14 mouse cellular contexts compared by ENCODE assay signal in the genomic region with DNA sequence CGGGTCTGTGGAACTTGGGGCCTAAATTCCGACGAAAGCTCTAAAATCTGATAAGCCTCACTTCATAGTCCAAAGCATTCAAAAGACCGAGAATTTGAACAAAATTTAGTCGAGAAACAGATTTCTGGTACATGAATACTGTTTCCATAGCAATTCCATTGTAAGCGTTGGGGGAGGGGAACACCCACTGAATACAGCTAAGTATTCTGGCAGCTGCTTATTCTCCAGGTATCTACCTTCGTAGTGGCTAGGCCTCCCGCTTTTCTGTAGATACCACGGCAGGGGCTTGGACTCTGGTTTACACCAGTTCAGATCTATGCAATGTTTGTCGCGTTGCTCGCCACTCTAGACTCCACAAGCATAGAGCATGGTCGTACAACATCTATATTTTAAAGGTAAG. TPM values are rescaled to one million over a fixed set of nuclear protein-coding genes. Genes with fewer than 3 reads are reported as not detected.
DNase-seq lines count a peak whose midpoint lies in the region; ATAC-seq and TF ChIP-seq lines count a peak whose summit lies in the region.
"Had no signal": no experiment of that assay in that cellular context is flagged by ENCODE, and none has a peak within 500 bp of the region (broad histone marks: within the 10 kb centered on the region; RNA-seq: fewer than 3 reads in every experiment).

No protein-coding gene starts in this region.

- 81% methylated on average over 13 of the region's 13 CpGs for WGBS in cerebellum, adult 2 months
- WGBS in kidney, embryonic 15.5 days, result 81% methylated on average over 13 of the region's 13 CpGs

- peak; percentile 60 for DNase-seq in cerebellum, adult 9-11 months
- DNase-seq in cerebellum, adult 2 months, result no peak
- peak; percentile 40 to 54 for DNase-seq in layer of hippocampus, adult 8-10 months (ENCODE audit: low spot score in 2 of 2)
- no peak for DNase-seq in layer of hippocampus, postnatal 36 days
- DNase-seq in testis, postnatal 14 days (ENCODE audit: low spot score), result no peak
- DNase-seq in gastrocnemius, postnatal 4 days (ENCODE audit: low spot score in 2 of 2), result no peak
- DNase-seq: heart, adult 18-20 months; kidney, postnatal 14 days; lung, embryonic 14.5 days had no signal

- no peak overlapping the region for H3K4me3 ChIP-seq in cerebellum, adult 2 months (replicated peaks; ENCODE audit: insufficient read depth, low read depth, low read length)
- peak overlapping the region; percentile 97 for H3K4me3 ChIP-seq in testis, adult 2 months (ENCODE audit: control insufficient read depth, low read depth, low read length)
- no peak overlapping the region for H3K4me3 ChIP-seq in kidney, embryonic 15.5 days (replicated peaks)

- no peaks in the 10 kb centered on the region for H3K36me3 ChIP-seq in testis, adult 2 months (ENCODE audit: control insufficient read depth, insufficient read depth, low read length)
- H3K36me3 ChIP-seq in kidney, embryonic 15.5 days, result no peaks in the 10 kb centered on the region
- H3K36me3 ChIP-seq: embryonic facial prominence, embryonic 13.5 days had no signal

- H3K4me2 ChIP-seq in kidney, embryonic 15.5 days, result no peak overlapping the region

- H3K9me3 ChIP-seq in kidney, embryonic 15.5 days (replicated peaks), result no peaks in the 10 kb centered on the region
- H3K9me3 ChIP-seq: embryonic facial prominence, embryonic 13.5 days had no signal

- TF ChIP-seq CTCF in cerebellum, adult 2 months (IDR thresholded peaks at IDR 0.05; ENCODE audit: borderline replicate concordance, insufficient read depth, low read depth, low read length), result no peak
- TF ChIP-seq CTCF in testis, adult 2 months (IDR thresholded peaks at IDR 0.05; ENCODE audit: control insufficient read depth, insufficient read depth, insufficient replicate concordance, low read depth, low read length), result no peak

- H3K27ac ChIP-seq in cerebellum, adult 2 months (ENCODE audit: insufficient read depth, low read length), result no peak overlapping the region
- H3K27ac ChIP-seq in testis, adult 2 months (ENCODE audit: control insufficient read depth, insufficient read depth, low read depth, low read length), result peak overlapping the region; percentile 22; the same call in 1 of the 2 replicates
- no peak overlapping the region for H3K27ac ChIP-seq in kidney, embryonic 15.5 days
- H3K27ac ChIP-seq: embryonic facial prominence, embryonic 13.5 days; hindbrain, embryonic 14.5 days had no signal

- no peaks in the 10 kb centered on the region for H3K27me3 ChIP-seq in cerebellum, adult 2 months (ENCODE audit: control insufficient read depth, insufficient read depth, low read length)
- H3K27me3 ChIP-seq in testis, adult 2 months (ENCODE audit: control insufficient read depth, insufficient read depth, low read length), result no peaks in the 10 kb centered on the region
- no peaks in the 10 kb centered on the region for H3K27me3 ChIP-seq in kidney, embryonic 15.5 days
- H3K27me3 ChIP-seq: embryonic facial prominence, embryonic 13.5 days had no signal

- ATAC-seq in kidney, embryonic 15.5 days (replicated peaks; ENCODE audit: low FRiP score), result no peak

- TF ChIP-seq POLR2A in cerebellum, adult 2 months (IDR thresholded peaks at IDR 0.05; ENCODE audit: borderline replicate concordance, insufficient read depth, low read length), result no peak
- no peak for TF ChIP-seq POLR2A in testis, adult 2 months (IDR thresholded peaks at IDR 0.05; ENCODE audit: control insufficient read depth, low read depth, low read length)

- no peak overlapping the region for H3K9ac ChIP-seq in kidney, embryonic 15.5 days
- H3K9ac ChIP-seq: lung, embryonic 14.5 days had no signal

- peaks cover 18% of the 10 kb centered on the region; the same call in 1 of the 2 replicates for H3K4me1 ChIP-seq in cerebellum, adult 2 months (ENCODE audit: control insufficient read depth, insufficient read depth, low read length)
- peaks cover 5% of the 10 kb centered on the region for H3K4me1 ChIP-seq in testis, adult 2 months (ENCODE audit: control insufficient read depth, insufficient read depth, low read length)
- H3K4me1 ChIP-seq in kidney, embryonic 15.5 days, result peaks cover 40% of the 10 kb centered on the region

RNA-seq across cellular contexts. Expression of gene Usp12, which starts 0.9 kb away (rescaled TPM):
- polyA plus RNA-seq in cerebellum, adult 2 months (2012; rRNA removed), result 26.5 and 27.0 TPM in 2 replicates
- total RNA-seq in layer of hippocampus, adult 8-10 months (2022), result 10 to 100 TPM; 52.3 to 61.4 (median 57.4) TPM
- total RNA-seq in layer of hippocampus, postnatal 36 days (2021), result 10 to 100 TPM; 56.3 to 59.2 TPM
- polyA plus RNA-seq in testis, adult 2 months (2012; rRNA removed), result 23.7 and 27.7 TPM in 2 replicates
- polyA plus RNA-seq in kidney, embryonic 15.5 days (2015; fragmentation: Nextera tagmentation; extraction: Ambion mirVana), result 21.2 and 21.7 TPM in 2 replicates
- total RNA-seq in gastrocnemius, postnatal 4 days (2021), result 10 to 100 TPM; 24.1 to 26.7 TPM

RNA-seq across cellular contexts. Expression of gene Rpl21, which starts 37.0 kb away (rescaled TPM):
- polyA plus RNA-seq in cerebellum, adult 2 months (2012; rRNA removed), result 269 and 342 TPM in 2 replicates
- 100 to 1,000 TPM; 157 to 258 (median 206) TPM for total RNA-seq in layer of hippocampus, adult 8-10 months (2022)
- 100 to 1,000 TPM; 185 to 197 TPM for total RNA-seq in layer of hippocampus, postnatal 36 days (2021)
- 58.3 and 64.9 TPM in 2 replicates for polyA plus RNA-seq in testis, adult 2 months (2012; rRNA removed)
- 549 and 599 TPM in 2 replicates for polyA plus RNA-seq in kidney, embryonic 15.5 days (2015; fragmentation: Nextera tagmentation; extraction: Ambion mirVana)
- 100 to 1,000 TPM; 307 to 331 TPM for total RNA-seq in gastrocnemius, postnatal 4 days (2021)

RNA-seq across cellular contexts. Expression of gene Rasl11a, which starts 49.1 kb away (rescaled TPM):
- 5.6 and 7.4 TPM in 2 replicates for polyA plus RNA-seq in cerebellum, adult 2 months (2012; rRNA removed)
- 10 to 100 TPM; 10.8 to 15.0 (median 11.9) TPM for total RNA-seq in layer of hippocampus, adult 8-10 months (2022)
- 10 to 100 TPM; 15.1 to 16.7 TPM for total RNA-seq in layer of hippocampus, postnatal 36 days (2021)
- polyA plus RNA-seq in testis, adult 2 months (2012; rRNA removed), result 0.84 and 1.6 TPM in 2 replicates
- polyA plus RNA-seq in kidney, embryonic 15.5 days (2015; fragmentation: Nextera tagmentation; extraction: Ambion mirVana), result 78.6 and 87.4 TPM in 2 replicates
- total RNA-seq in gastrocnemius, postnatal 4 days (2021), result 1 to 10 TPM; 4.3 to 5.0 TPM
- total RNA-seq: liver, adult 2 months had no signal

Comparison
In these comparisons a context has a peak if more than half of its experiments do, and no peak if none do; other contexts are left out.
1. DNase-seq: peak in cerebellum, adult 9-11 months (single experiment) and layer of hippocampus, adult 8-10 months (2 of 2); none in cerebellum, adult 2 months (0 of 2), layer of hippocampus, postnatal 36 days (0 of 2), testis, postnatal 14 days (single experiment) and gastrocnemius, postnatal 4 days (0 of 2).